Mouse (Mus musculus) right cerebral cortex, postnatal 14 days (tissue): ENCODE data around the gene Golga4.
A peak's percentile ranks its signal among the peaks of the same experiment; 100 is the strongest.
"Not testable (repeated sequence)": the region's sequence is repeated elsewhere in the genome, so short reads cannot be mapped to it uniquely, and the experiment has no call there.

Experiments
- DNase-seq: peaks from one replicate; pipeline ENCODE4 v3.0.0; 2022

Golga4 gene

GRCm38 (mm10) chr9:118592585-118593249 is 86.7 kb downstream of the Golga4 start:
- DNase-seq = no peak

GRCm38 (mm10) chr9:118593443-118593842 is 87.4 kb downstream of the Golga4 start:
- no peak for DNase-seq

DNA sequence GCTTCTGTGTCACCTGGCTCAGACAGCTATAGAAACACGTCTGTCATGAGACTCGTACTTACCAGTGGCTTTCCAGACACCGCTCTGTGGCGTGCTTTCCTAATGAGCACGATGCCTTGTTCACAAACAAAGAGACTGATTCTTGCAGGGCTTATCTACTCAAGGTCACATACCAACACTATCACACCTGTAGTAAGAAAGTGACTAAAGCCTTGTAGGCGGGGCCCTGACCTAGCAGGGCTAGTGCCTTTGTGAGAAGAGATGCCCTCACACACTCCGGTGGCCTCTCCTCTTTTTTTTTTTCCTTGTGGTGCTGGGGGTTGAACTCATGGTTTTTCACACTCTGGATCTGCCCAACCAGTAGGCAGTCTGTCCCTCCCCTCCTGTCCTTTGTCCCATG is 90.7 kb downstream of the Golga4 start:
- DNase-seq = no peak

DNA sequence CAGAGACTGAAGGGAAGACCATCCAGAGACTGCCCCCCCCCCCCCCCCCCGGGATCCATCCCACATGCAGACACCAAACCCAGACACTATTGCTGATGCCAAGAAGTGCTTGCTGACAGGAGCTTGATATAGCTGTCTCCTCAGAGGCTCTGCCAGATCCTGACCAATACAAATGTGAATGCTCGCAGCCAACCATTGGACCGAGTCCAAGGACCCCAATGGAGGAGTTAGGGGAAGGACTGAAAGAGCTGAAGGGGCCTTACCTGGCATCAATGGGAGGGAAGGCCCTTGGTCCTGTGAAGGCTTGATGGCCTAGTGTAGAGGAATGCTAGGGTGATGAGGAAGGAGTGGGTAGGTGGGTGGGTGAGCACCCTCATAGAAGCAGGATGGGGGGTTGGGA is 94.3 kb downstream of the Golga4 start:
- not testable (repeated sequence) for DNase-seq

GRCm38 (mm10) chr9:118602576-118602975 is 96.5 kb downstream of the Golga4 start:
- DNase-seq = no peak

- peak; percentile 73 for DNase-seq
These were observed 100.2 kb downstream of the Golga4 start, which contains the start of gene Itga9 for GRCm38 (mm10) chr9:118606148-118606816. Gene Itga9, plus strand, starts transcription at chr9:118606690.

GRCm38 (mm10) chr9:118606817-118607371 is 100.8 kb downstream of the Golga4 start:
- DNase-seq = no peak

- no peak for DNase-seq
These were observed 101.8 kb downstream of the Golga4 start for GRCm38 (mm10) chr9:118607701-118608401.

DNA sequence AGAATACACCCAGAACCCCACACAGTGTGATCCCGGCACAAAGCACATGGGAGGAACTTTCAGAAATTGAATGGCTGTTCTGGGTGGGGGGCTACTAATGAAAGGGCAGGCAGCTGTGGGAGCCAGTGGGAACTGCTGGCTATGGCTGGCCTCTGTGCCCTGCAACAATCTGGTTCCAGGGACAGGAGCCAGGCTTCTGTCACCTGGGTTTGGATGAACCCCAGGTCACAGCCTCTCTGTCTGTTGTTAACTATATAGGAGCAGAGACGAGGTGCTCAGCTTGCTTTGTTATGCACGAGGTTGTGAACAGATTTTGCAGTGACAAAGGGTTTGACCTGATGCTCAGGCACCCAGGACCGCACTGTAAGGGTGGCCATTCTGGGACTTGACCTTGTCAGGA is 102.5 kb downstream of the Golga4 start:
- no peak for DNase-seq

DNA sequence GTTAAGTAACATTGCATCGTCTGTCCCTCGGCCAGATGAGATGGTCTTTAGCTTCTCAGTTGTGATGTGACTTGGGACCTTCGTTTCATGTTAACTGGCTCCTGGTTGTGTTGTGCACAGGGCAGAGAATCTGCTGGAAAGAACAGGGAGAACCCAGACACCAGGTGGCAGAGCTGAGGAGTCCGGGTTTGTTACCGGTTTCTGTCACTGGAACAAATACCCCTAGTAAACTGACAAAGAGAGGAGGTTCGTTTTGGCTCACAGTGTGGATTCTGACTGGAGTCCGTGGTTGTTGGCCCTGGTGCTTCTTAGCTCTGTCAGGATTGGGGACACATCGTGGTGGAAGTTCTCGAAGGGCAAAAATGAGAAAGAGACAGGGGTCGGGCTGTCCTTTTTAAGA is 104.0 kb downstream of the Golga4 start:
- DNase-seq = peak; percentile 47

- DNase-seq = peak; percentile 52
These were observed 105.1 kb downstream of the Golga4 start for GRCm38 (mm10) chr9:118611111-118611541.

GRCm38 (mm10) chr9:118611958-118612581 is 106.0 kb downstream of the Golga4 start:
- no peak for DNase-seq

- no peak for DNase-seq
These were observed 111.2 kb downstream of the Golga4 start for GRCm38 (mm10) chr9:118617237-118617636.

DNA sequence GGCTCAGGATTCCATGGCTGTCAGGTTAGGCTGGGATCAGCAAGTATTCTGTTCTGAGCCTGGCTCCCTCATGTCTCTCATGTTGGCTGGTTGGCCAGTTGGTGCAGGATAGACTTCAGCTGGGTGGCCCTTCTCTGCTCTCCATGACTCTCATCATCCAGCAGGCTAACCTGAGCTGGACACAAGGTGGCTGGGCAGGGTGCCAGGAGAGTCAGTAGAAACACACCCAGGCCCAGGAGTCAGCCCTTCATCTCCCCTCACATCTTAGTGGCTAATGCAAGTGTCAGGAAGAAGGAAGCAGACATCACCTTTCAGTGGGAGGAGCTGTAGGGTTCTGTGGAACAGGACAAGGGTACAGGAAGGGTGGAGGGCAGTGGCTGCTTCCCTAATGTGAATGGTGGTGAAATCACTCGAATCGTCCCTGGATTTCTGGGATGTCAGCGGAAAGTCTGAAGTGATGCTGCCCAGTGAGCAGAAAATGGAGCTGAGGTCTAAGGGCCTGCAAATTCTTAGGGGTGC is 112.7 kb downstream of the Golga4 start:
- DNase-seq = no peak

- no peak for DNase-seq
These were observed 114.7 kb downstream of the Golga4 start for GRCm38 (mm10) chr9:118620807-118621206.

DNA sequence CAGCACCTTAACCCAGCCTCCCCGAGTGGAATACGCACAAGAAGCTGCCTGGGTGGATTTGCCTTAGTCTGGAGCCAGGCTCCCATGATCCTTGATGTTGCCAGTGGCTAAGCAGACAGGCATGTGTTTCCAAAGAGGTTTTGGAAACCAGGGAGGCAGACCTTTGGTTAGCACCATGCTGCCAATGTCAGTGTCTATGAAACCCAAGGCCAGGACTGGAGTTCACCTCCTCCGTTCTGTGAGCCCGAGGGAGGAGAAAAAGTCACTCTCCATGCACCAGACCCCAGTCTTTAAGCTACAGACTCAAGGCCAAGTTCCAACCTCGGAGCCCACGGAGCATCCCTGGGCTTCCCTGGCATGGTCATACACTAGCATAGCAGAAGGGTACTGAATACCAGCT is 115.6 kb downstream of the Golga4 start:
- no peak for DNase-seq

- peak; percentile 49 for DNase-seq
These were observed 116.5 kb downstream of the Golga4 start for GRCm38 (mm10) chr9:118622376-118623166.

DNA sequence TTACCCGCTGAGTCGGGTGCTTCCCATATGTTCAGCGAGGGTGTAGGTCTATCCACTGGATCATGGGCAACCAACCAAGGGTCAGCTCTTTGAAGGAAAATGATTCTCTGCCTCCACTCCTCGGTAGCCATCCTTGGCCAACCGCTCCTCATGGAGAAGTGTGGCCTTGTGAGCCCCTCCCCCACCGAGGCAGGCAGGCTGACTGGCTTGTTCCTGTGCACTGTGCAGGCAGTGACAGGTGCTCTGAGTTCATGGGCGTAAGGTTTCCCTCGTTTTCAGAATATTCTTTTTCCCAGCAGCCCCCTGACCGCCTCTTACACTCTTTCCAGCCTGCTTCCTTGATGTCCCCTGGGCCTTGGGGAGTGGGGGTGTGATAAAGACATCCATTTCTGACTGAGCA is 117.4 kb downstream of the Golga4 start:
- DNase-seq = no peak

DNA sequence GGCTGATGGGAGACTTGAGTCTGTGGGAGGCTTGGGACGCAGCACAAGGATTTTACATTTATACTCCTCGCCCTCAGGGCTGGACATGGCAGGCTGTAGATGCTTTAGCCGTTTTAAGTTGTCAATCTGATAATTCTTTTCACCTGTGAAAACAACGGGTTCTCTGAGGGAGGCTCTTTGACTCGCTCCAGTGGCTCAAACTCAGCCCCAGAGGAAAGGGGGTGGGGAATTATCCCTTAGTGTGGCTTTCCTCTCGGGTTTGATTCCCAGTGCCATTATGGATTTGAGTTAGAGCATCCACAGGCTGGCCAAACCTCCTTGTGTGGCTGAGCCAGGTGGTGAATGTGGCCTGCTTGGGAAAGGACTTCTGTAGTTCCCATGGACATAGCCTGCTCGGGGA is 118.1 kb downstream of the Golga4 start:
- DNase-seq = no peak

- no peak for DNase-seq
These were observed 123.8 kb downstream of the Golga4 start for GRCm38 (mm10) chr9:118629763-118630379.
